Mouse (Mus musculus) neural tube, embryonic 14.5 days (tissue): Measurements from ENCODE around the gene Lrba. TPM values are rescaled to one million over a fixed set of nuclear protein-coding genes. Genes with fewer than 3 reads are reported as not detected.

ENCODE experiments used
- ATAC-seq: fragments of 200-750 bp; cut with Nextera tagmentation; 2 replicates; pipeline ENCODE4 v1.8.0; 2017; ENCODE audit warnings: low read depth, mild to moderate bottlenecking, moderate TSS enrichment, moderate library complexity
- H3K27ac ChIP-seq: fragments of 300-500 bp; sonication (generic); 2 replicates; pipeline ENCODE4 v1.5.1; 2014; ENCODE audit warnings: low read depth, mild to moderate bottlenecking, control low read depth, low read length, moderate library complexity, mixed read lengths
- H3K27me3 ChIP-seq: fragments of 300-500 bp; sonication (generic); 2 replicates; pipeline ENCODE4 v1.6.1; 2014; ENCODE audit warnings: low read length; ENCODE audit not compliant: control insufficient read depth, insufficient read depth
- H3K36me3 ChIP-seq: fragments of 300-500 bp; sonication (generic); 2 replicates; pipeline ENCODE4 v1.6.1; 2014; ENCODE audit warnings: low read length, mixed read lengths; ENCODE audit not compliant: control insufficient read depth, insufficient read depth
- H3K4me1 ChIP-seq: fragments of 300-500 bp; sonication (generic); 2 replicates; pipeline ENCODE4 v1.6.1; 2014; ENCODE audit warnings: low read length; ENCODE audit not compliant: control insufficient read depth, insufficient read depth
- H3K4me2 ChIP-seq: fragments of 300-500 bp; sonication (generic); 2 replicates; pipeline ENCODE4 v1.6.1; 2014; ENCODE audit warnings: mild to moderate bottlenecking, low read depth, low read length, control low read depth
- H3K4me3 ChIP-seq: fragments of 300-500 bp; sonication (generic); 2 replicates; pipeline ENCODE4 v1.5.1; 2014; ENCODE audit warnings: low read depth, low read length, control low read depth, mixed read lengths
- H3K9ac ChIP-seq: fragments of 300-500 bp; sonication (generic); replicated peaks from 2 replicates; pipeline ENCODE4 v1.6.1; 2014; ENCODE audit warnings: low read depth, mild to moderate bottlenecking, control low read depth, low read length, mixed read lengths
- H3K9me3 ChIP-seq: fragments of 300-500 bp; sonication (generic); 2 replicates; pipeline ENCODE4 v1.6.1; 2016; ENCODE audit warnings: low read length; ENCODE audit not compliant: control insufficient read depth
- WGBS: fragments of 180-500 bp; shearing (Covaris S2); extraction: QIAGEN DNeasy Blood & Tissue Kit; methylation state at CpG from one replicate; pipeline ENCODE4 v1.1.7; 2014; 5-methylcytosine and 5-hydroxymethylcytosine counted together
- polyA plus RNA-seq: library from polyadenylated mRNA; unstranded; fragments of >200 nt; fragmentation: Nextera tagmentation; extraction: Ambion mirVana; gene quantifications from 2 replicates; pipeline ENCODE4 v1.2.1, GENCODE M21; 2014

Lrba gene
- polyA plus RNA-seq, 1 experiment from 2014 or later, result 13.6 TPM

GRCm38 (mm10) chr3:86756548-86756947, 532.1 kb downstream of the Lrba start:
- H3K4me1 ChIP-seq, result 0 out of 2 replicates have a peak, but pooled peaks cover 7% of the 10 kb centered on the region

DNA sequence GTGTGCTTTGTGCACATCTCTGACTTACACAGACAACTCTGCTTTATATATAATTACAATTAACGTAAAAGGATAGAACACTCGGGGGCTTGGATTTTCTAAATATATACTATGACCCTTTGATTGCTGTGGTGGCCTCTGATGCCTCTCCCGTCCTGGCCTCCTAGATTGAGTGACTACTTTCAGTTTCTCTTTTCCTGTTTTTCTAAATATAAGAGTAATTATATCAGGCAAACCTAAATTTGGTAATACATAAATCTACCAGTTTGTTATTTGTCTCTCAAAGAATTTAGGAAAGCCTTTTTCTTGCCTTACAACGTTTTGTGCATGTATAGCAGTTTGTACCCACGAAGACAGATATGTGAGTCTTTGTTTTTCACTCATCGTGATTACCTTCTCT, 534.2 kb downstream of the Lrba start:
- no peak overlapping the region; the same call in 1 of the 2 replicates for H3K27ac ChIP-seq
- no peak for ATAC-seq
- H3K27me3 ChIP-seq, result no peaks in the 10 kb centered on the region
- H3K9me3 ChIP-seq, result no peaks in the 10 kb centered on the region
- no peak overlapping the region; the same call in 1 of the 2 replicates for H3K4me2 ChIP-seq
- 80% methylated on average over 6 of the region's 6 CpGs for WGBS
- no peak overlapping the region for H3K4me3 ChIP-seq
- no peak overlapping the region for H3K9ac ChIP-seq
- no peaks in the 10 kb centered on the region for H3K36me3 ChIP-seq
- H3K4me1 ChIP-seq, result 0 out of 2 replicates have a peak, but pooled peaks cover 7% of the 10 kb centered on the region

More at GRCm38 (mm10) chr3:86756548-86756947, 532.1 kb downstream of the Lrba start:
- Histone ChIP-seq H3K4me3 (no peak overlapping the region), H3K27ac (no peak overlapping the region), H3K27me3 (no peaks in the 10 kb centered on the region), H3K36me3 (no peaks in the 10 kb centered on the region), H3K9ac (no peak overlapping the region), H3K4me2 (no peak overlapping the region), H3K9me3 (no peaks in the 10 kb centered on the region)
- no peak for ATAC-seq
- 92% methylated on average over 1 of the region's 1 CpGs for WGBS

DNA sequence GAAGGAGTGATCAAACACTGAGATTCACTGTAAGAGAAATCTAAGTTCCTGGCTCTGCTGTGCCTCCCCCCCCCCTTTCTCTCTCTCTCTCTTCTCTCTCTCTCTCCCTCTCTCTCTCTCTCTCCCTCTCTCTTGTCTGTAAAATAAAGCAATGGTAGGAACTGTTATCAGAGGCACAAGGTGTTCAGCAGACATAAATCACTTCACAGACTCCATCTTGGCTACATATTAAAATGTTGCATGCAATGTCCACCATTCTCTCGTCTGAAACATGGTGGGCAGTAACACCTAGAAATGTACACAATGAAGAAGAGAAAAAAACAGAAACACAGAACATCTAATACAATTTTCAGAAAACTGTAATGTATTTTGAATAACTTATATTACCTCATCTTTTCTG, 534.9 kb downstream of the Lrba start:
- no peak for ATAC-seq
- H3K4me1 ChIP-seq, result 0 out of 2 replicates have a peak, but pooled peaks cover 7% of the 10 kb centered on the region
- H3K9ac ChIP-seq, result no peak overlapping the region
- no peak overlapping the region for H3K4me3 ChIP-seq
- 64% methylated on average over 1 of the region's 1 CpGs for WGBS
- H3K27me3 ChIP-seq, result no peaks in the 10 kb centered on the region
- H3K36me3 ChIP-seq, result no peaks in the 10 kb centered on the region
- peak overlapping the region; percentile 60; the same call in 1 of the 2 replicates for H3K27ac ChIP-seq
- no peak overlapping the region for H3K4me2 ChIP-seq
- H3K9me3 ChIP-seq, result no peaks in the 10 kb centered on the region

GRCm38 (mm10) chr3:86759834-86760233, 535.4 kb downstream of the Lrba start:
- 45% methylated on average over 8 of the region's 8 CpGs for WGBS
- Histone ChIP-seq H3K36me3 (no peaks in the 10 kb centered on the region), H3K9me3 (no peaks in the 10 kb centered on the region), H3K4me3 (no peak overlapping the region), H3K4me1 (0 out of 2 replicates have a peak, but pooled peaks cover 7% of the 10 kb centered on the region), H3K27me3 (no peaks in the 10 kb centered on the region), H3K9ac (no peak overlapping the region; the same call in 1 of the 2 replicates), H3K27ac (no peak overlapping the region), H3K4me2 (peak overlapping the region; percentile 30; the same call in 1 of the 2 replicates)
- ATAC-seq, result no peak

- WGBS, result 58% methylated on average over 7 of the region's 7 CpGs
- Histone ChIP-seq H3K9ac (peak overlapping the region; percentile 32; the same call in 1 of the 2 replicates), H3K27me3 (no peaks in the 10 kb centered on the region), H3K36me3 (no peaks in the 10 kb centered on the region), H3K4me3 (no peak overlapping the region), H3K27ac (peak overlapping the region; percentile 71), H3K4me2 (no peak overlapping the region), H3K9me3 (no peaks in the 10 kb centered on the region), H3K4me1 (0 out of 2 replicates have a peak, but pooled peaks cover 3% of the 10 kb centered on the region)
- ATAC-seq, result no peak
These were observed 536.0 kb downstream of the Lrba start for GRCm38 (mm10) chr3:86760474-86760873.

GRCm38 (mm10) chr3:86761095-86762035, 536.9 kb downstream of the Lrba start:
- H3K27me3 ChIP-seq, result no peaks in the 10 kb centered on the region
- H3K9ac ChIP-seq, result no peak overlapping the region
- peak; percentile 92 for ATAC-seq
- H3K4me3 ChIP-seq, result no peak overlapping the region
- H3K36me3 ChIP-seq, result no peaks in the 10 kb centered on the region
- 0 out of 2 replicates have a peak, but pooled peaks cover 3% of the 10 kb centered on the region for H3K4me1 ChIP-seq
- no peaks in the 10 kb centered on the region for H3K9me3 ChIP-seq
- H3K4me2 ChIP-seq, result no peak overlapping the region; the same call in 1 of the 2 replicates
- 42% methylated on average over 9 of the region's 9 CpGs for WGBS
- H3K27ac ChIP-seq, result peak overlapping the region; percentile 69; the same call in 1 of the 2 replicates

DNA sequence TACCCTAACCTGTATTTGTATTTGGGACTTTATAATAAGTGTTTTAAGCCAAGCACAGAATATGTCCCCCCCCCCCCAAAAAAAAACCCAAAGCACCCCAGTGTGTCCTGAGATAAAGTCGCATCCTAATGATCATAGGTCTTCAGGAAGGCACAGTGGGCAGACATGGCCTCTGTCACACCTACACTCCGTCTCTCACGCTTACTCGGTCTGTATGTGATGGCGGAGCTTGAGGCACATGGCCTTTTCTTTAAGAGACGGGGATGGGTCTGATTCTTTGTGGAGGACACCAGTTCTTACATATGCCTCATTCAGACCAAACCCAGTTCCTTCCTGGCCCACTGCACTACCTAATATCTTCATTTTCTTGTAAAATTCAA, 537.5 kb downstream of the Lrba start:
- Histone ChIP-seq H3K4me1 (0 out of 2 replicates have a peak, but pooled peaks cover 3% of the 10 kb centered on the region), H3K27ac (0 out of 2 replicates have a peak overlapping the region, but pooled peaks have one; percentile 69), H3K9me3 (no peaks in the 10 kb centered on the region), H3K36me3 (no peaks in the 10 kb centered on the region), H3K4me3 (no peak overlapping the region), H3K9ac (no peak overlapping the region), H3K4me2 (no peak overlapping the region), H3K27me3 (no peaks in the 10 kb centered on the region)
- peak; percentile 62; the same call in 1 of the 2 replicates for ATAC-seq
- WGBS, result 83% methylated on average over 6 of the region's 6 CpGs

DNA sequence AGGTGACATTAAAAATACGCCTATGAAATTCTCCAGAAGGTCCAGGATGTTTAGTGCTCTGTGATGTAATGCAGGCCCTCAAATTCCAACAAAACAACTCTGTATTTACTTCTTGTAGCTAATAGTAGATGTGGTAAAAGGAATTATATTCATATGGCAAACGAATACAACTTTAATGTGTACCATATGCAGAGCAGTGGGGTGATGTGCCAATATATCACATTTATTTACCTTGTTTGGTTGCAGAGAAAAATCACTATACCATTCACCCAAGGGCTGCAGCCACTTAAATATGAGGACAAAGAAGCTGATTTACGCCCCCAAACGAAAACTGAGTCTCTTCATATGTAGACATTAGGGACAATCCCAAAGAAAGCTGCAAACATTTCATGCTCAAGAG, 538.0 kb downstream of the Lrba start:
- H3K9ac ChIP-seq, result no peak overlapping the region
- H3K27ac ChIP-seq, result no peak overlapping the region
- ATAC-seq, result no peak
- H3K4me1 ChIP-seq, result 0 out of 2 replicates have a peak, but pooled peaks cover 3% of the 10 kb centered on the region
- no peaks in the 10 kb centered on the region for H3K9me3 ChIP-seq
- no peaks in the 10 kb centered on the region for H3K27me3 ChIP-seq
- 73% methylated on average over 4 of the region's 4 CpGs for WGBS
- no peak overlapping the region for H3K4me2 ChIP-seq
- no peaks in the 10 kb centered on the region for H3K36me3 ChIP-seq
- H3K4me3 ChIP-seq, result no peak overlapping the region

GRCm38 (mm10) chr3:86768553-86768952, 544.1 kb downstream of the Lrba start:
- H3K9ac ChIP-seq, result no peak overlapping the region
- WGBS, result 21% methylated on average over 8 of the region's 8 CpGs
- H3K27ac ChIP-seq, result no peak overlapping the region
- no peaks in the 10 kb centered on the region for H3K36me3 ChIP-seq
- no peaks in the 10 kb centered on the region for H3K4me1 ChIP-seq
- no peak overlapping the region for H3K4me3 ChIP-seq
- H3K4me2 ChIP-seq, result no peak overlapping the region
- ATAC-seq, result no peak
- H3K27me3 ChIP-seq, result no peaks in the 10 kb centered on the region
- H3K9me3 ChIP-seq, result no peaks in the 10 kb centered on the region
